15 mouse cellular contexts compared by ENCODE assay signal in the genomic region with DNA sequence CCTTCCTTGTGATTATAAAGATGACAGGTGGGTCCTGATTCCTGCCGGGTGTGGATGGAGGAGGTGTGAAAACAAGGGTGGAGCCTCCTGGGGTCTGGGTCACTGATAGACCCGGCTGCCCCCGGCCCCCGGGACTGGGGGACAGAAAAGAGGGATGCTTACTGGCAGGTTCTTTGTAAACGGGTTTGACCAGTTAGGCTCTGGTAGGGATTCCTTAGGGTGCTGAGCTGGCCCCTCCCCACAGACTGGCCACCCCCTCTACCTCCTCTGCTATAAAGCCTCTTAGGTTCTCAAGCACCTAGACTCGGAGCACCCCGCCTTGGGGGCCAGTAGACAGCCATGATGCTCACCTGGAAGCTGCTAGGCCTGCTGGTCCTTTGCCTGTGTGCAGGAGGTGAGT. TPM values are rescaled to one million over a fixed set of nuclear protein-coding genes. Genes with fewer than 3 reads are reported as not detected.
"Had no signal": no experiment of that assay in that cellular context is flagged by ENCODE, and none has a peak within 500 bp of the region (broad histone marks: within the 10 kb centered on the region; RNA-seq: fewer than 3 reads in every experiment).

A gene (plus strand): TSS at position 301 of the 400 bp plus-strand sequence.

- H3K4me1 ChIP-seq: limb, embryonic 13.5 days; neural tube, embryonic 12.5 days had no signal

- H3K9ac ChIP-seq: limb, embryonic 13.5 days; liver, embryonic 14.5 days; midbrain, embryonic 15.5 days; neural tube, embryonic 12.5 days had no signal

- H3K36me3 ChIP-seq: midbrain, embryonic 15.5 days had no signal

- H3K4me2 ChIP-seq: limb, embryonic 13.5 days; midbrain, embryonic 11.5 days; midbrain, embryonic 15.5 days; neural tube, embryonic 12.5 days had no signal

- H3K4me3 ChIP-seq: limb, embryonic 13.5 days; midbrain, embryonic 15.5 days; neural tube, embryonic 12.5 days had no signal

- H3K9me3 ChIP-seq: limb, embryonic 13.5 days; midbrain, embryonic 15.5 days; neural tube, embryonic 12.5 days had no signal

- H3K27me3 ChIP-seq: limb, embryonic 13.5 days; midbrain, embryonic 15.5 days had no signal

- H3K27ac ChIP-seq: limb, embryonic 13.5 days; liver, embryonic 14.5 days; midbrain, embryonic 15.5 days; neural tube, embryonic 12.5 days had no signal

- DNase-seq: kidney, adult 8-10 months; kidney, postnatal 36 days; layer of hippocampus, adult 9-11 months; layer of hippocampus, postnatal 36 days; lung, adult 2 months; lung, postnatal 10 days; lung, postnatal 4 days; right cerebral cortex, postnatal 14 days; thymus, adult 18-20 months had no signal

RNA-seq across cellular contexts. Expression of the gene that starts here (rescaled TPM):
- polyA plus RNA-seq: liver, adult 2 months had no signal
